Mouse (Mus musculus) liver, embryonic 16.5 days (tissue): ENCODE results near the gene Tubgcp2. TPM values are rescaled to one million over a fixed set of nuclear protein-coding genes. Genes with fewer than 3 reads are reported as not detected.

Experiments used
- ATAC-seq: fragments of 200-750 bp; cut with Nextera tagmentation; 2 replicates; pipeline ENCODE4 v1.8.0; 2017; ENCODE audit warnings: low read depth, mild to moderate bottlenecking, moderate number of reproducible peaks, moderate library complexity
- H3K27ac ChIP-seq: fragments of 300-500 bp; sonication (generic); 2 replicates; pipeline ENCODE4 v1.5.1; 2014; ENCODE audit warnings: mild to moderate bottlenecking, low read length
- H3K27me3 ChIP-seq: fragments of 300-500 bp; sonication (generic); 2 replicates; pipeline ENCODE4 v1.6.1; 2014; ENCODE audit warnings: low read depth, low read length, mixed read lengths; ENCODE audit not compliant: control insufficient read depth, insufficient read depth
- H3K36me3 ChIP-seq: fragments of 300-500 bp; sonication (generic); 2 replicates; pipeline ENCODE4 v1.6.1; 2014; ENCODE audit warnings: mild to moderate bottlenecking; ENCODE audit not compliant: control insufficient read depth, insufficient read depth
- H3K4me1 ChIP-seq: fragments of 300-500 bp; sonication (generic); 2 replicates; pipeline ENCODE4 v1.6.1; 2014; ENCODE audit warnings: low read depth, low read length, mixed read lengths; ENCODE audit not compliant: control insufficient read depth
- H3K4me2 ChIP-seq: fragments of 300-500 bp; sonication (generic); 2 replicates; pipeline ENCODE4 v1.6.1; 2014; ENCODE audit warnings: low read depth, low read length, mixed read lengths
- H3K4me3 ChIP-seq: fragments of 300-500 bp; sonication (generic); 2 replicates; pipeline ENCODE4 v1.5.1; 2014; ENCODE audit warnings: low read depth, mild to moderate bottlenecking, low read length
- H3K9ac ChIP-seq: fragments of 300-500 bp; sonication (generic); 2 replicates; pipeline ENCODE4 v1.6.1; 2014; ENCODE audit warnings: low read depth, low read length
- H3K9me3 ChIP-seq: fragments of 300-500 bp; sonication (generic); replicated peaks from 2 replicates; pipeline ENCODE4 v1.6.1; 2016; ENCODE audit warnings: low read length; ENCODE audit not compliant: control insufficient read depth
- WGBS: fragments of 180-500 bp; shearing (Covaris S2); extraction: QIAGEN DNeasy Blood & Tissue Kit; methylation state at CpG from one replicate; pipeline ENCODE4 v1.1.7; 2014; ENCODE audit not compliant: insufficient replicate concordance; 5-methylcytosine and 5-hydroxymethylcytosine counted together
- polyA plus RNA-seq: library from polyadenylated mRNA; unstranded; fragments of >200 nt; fragmentation: Nextera tagmentation; extraction: Ambion mirVana; gene quantifications from 2 replicates; pipeline ENCODE4 v1.2.1, GENCODE M21; 2015

The Tubgcp2 gene
- polyA plus RNA-seq, 1 experiment from 2014 or later: 22.2 TPM

- H3K36me3 ChIP-seq: no peaks in the 10 kb centered on the region
- no peak for ATAC-seq
- H3K4me2 ChIP-seq: peak overlapping the region; percentile 52
- H3K27me3 ChIP-seq: peaks cover 73% of the 10 kb centered on the region
- H3K27ac ChIP-seq: no peak overlapping the region
- peak overlapping the region; percentile 39 for H3K4me3 ChIP-seq
- no peaks in the 10 kb centered on the region for H3K9me3 ChIP-seq
- H3K4me1 ChIP-seq: no peaks in the 10 kb centered on the region; the same call in 1 of the 2 replicates
- H3K9ac ChIP-seq: no peak overlapping the region
- WGBS: 2% methylated on average over 34 of the region's 34 CpGs
Measured at GRCm38 (mm10) chr7:140049115-140049689, 12.7 kb upstream of the Tubgcp2 start.

- 2% methylated on average over 56 of the region's 56 CpGs for WGBS
- ATAC-seq: 0 out of 2 replicates have a peak, but pooled peaks have one; percentile 16
- Histone ChIP-seq H3K27ac (no peak within 1 kb of the TSS), H3K9me3 (no peaks in the 10 kb centered on the region), H3K4me3 (peak within 1 kb of the TSS; percentile 39), H3K36me3 (no peaks in the 10 kb centered on the region), H3K4me1 (no peaks in the 10 kb centered on the region; the same call in 1 of the 2 replicates), H3K4me2 (peak within 1 kb of the TSS; percentile 52), H3K27me3 (peaks cover 73% of the 10 kb centered on the region), H3K9ac (no peak within 1 kb of the TSS)
Measured at GRCm38 (mm10) chr7:140048361-140049114, 12.1 kb upstream of the Tubgcp2 start, which contains the start of gene Msx3. TSS of gene Msx3 (minus strand) at chr7:140049089.

GRCm38 (mm10) chr7:140047811-140048311 lies 11.4 kb upstream of the Tubgcp2 start:
- under 1% methylated on average over 33 of the region's 33 CpGs for WGBS
- ATAC-seq: no peak
- Histone ChIP-seq H3K27me3 (peaks cover 73% of the 10 kb centered on the region), H3K4me1 (peaks cover under 1% of the 10 kb centered on the region; the same call in 1 of the 2 replicates), H3K27ac (no peak overlapping the region), H3K4me2 (0 out of 2 replicates have a peak overlapping the region, but pooled peaks have one; percentile 1), H3K4me3 (peak overlapping the region; percentile 18), H3K9ac (no peak overlapping the region), H3K36me3 (no peaks in the 10 kb centered on the region), H3K9me3 (no peaks in the 10 kb centered on the region)

GRCm38 (mm10) chr7:140045546-140045945 lies 9.1 kb upstream of the Tubgcp2 start:
- Histone ChIP-seq H3K9ac (no peak overlapping the region), H3K4me1 (peaks cover 4% of the 10 kb centered on the region), H3K9me3 (no peaks in the 10 kb centered on the region), H3K27ac (no peak overlapping the region), H3K36me3 (no peaks in the 10 kb centered on the region), H3K4me2 (no peak overlapping the region), H3K4me3 (no peak overlapping the region), H3K27me3 (peaks cover 55% of the 10 kb centered on the region)
- ATAC-seq: no peak
- 53% methylated on average over 4 of the region's 4 CpGs for WGBS

GRCm38 (mm10) chr7:140042728-140043127 lies 6.3 kb upstream of the Tubgcp2 start:
- peaks cover 27% of the 10 kb centered on the region for H3K27me3 ChIP-seq
- WGBS: 50% methylated on average over 3 of the region's 3 CpGs
- ATAC-seq: peak; percentile 58

GRCm38 (mm10) chr7:140037171-140037555 lies 694 bp upstream of the Tubgcp2 start:
- ATAC-seq: no peak
- no peak overlapping the region for H3K27ac ChIP-seq
- H3K4me1 ChIP-seq: peaks cover 11% of the 10 kb centered on the region
- H3K36me3 ChIP-seq: peaks cover 6% of the 10 kb centered on the region
- H3K9ac ChIP-seq: peak overlapping the region; percentile 88
- no peaks in the 10 kb centered on the region for H3K9me3 ChIP-seq
- H3K27me3 ChIP-seq: no peaks in the 10 kb centered on the region
- peak overlapping the region; percentile 89 for H3K4me3 ChIP-seq
- 68% methylated on average over 3 of the region's 3 CpGs for WGBS
- peak overlapping the region; percentile 92 for H3K4me2 ChIP-seq

More at GRCm38 (mm10) chr7:140042728-140043127, 6.3 kb upstream of the Tubgcp2 start:
- no peak overlapping the region for H3K27ac ChIP-seq
- no peaks in the 10 kb centered on the region for H3K9me3 ChIP-seq
- H3K4me1 ChIP-seq: peaks cover 4% of the 10 kb centered on the region
- H3K4me3 ChIP-seq: no peak overlapping the region
- no peak overlapping the region for H3K9ac ChIP-seq
- no peaks in the 10 kb centered on the region for H3K36me3 ChIP-seq
- no peak overlapping the region for H3K4me2 ChIP-seq

GRCm38 (mm10) chr7:140035456-140035855 lies 1.0 kb downstream of the Tubgcp2 start:
- Histone ChIP-seq H3K9ac (peak overlapping the region; percentile 88), H3K9me3 (no peaks in the 10 kb centered on the region), H3K27ac (peak overlapping the region; percentile 88), H3K4me1 (peaks cover 11% of the 10 kb centered on the region), H3K36me3 (peaks cover 21% of the 10 kb centered on the region), H3K27me3 (no peaks in the 10 kb centered on the region), H3K4me3 (peak overlapping the region; percentile 89), H3K4me2 (peak overlapping the region; percentile 92)
- WGBS: 8% methylated on average over 7 of the region's 7 CpGs
- no peak for ATAC-seq

GRCm38 (mm10) chr7:140033386-140033785 lies 3.1 kb downstream of the Tubgcp2 start:
- 85% methylated on average over 9 of the region's 9 CpGs for WGBS
- Histone ChIP-seq H3K4me1 (peaks cover 11% of the 10 kb centered on the region), H3K4me2 (no peak overlapping the region), H3K9me3 (no peaks in the 10 kb centered on the region), H3K36me3 (peaks cover 40% of the 10 kb centered on the region), H3K27ac (no peak overlapping the region), H3K9ac (no peak overlapping the region), H3K4me3 (no peak overlapping the region), H3K27me3 (no peaks in the 10 kb centered on the region)
- ATAC-seq: no peak

- no peak overlapping the region for H3K9ac ChIP-seq
- peaks cover 45% of the 10 kb centered on the region for H3K36me3 ChIP-seq
- H3K4me3 ChIP-seq: no peak overlapping the region
- no peak for ATAC-seq
- peaks cover 11% of the 10 kb centered on the region for H3K4me1 ChIP-seq
- H3K4me2 ChIP-seq: no peak overlapping the region
- H3K9me3 ChIP-seq: no peaks in the 10 kb centered on the region
- 89% methylated on average over 10 of the region's 10 CpGs for WGBS
- H3K27me3 ChIP-seq: no peaks in the 10 kb centered on the region
- no peak overlapping the region for H3K27ac ChIP-seq
Measured at GRCm38 (mm10) chr7:140032366-140032765, 4.1 kb downstream of the Tubgcp2 start.
